Mouse (Mus musculus) cerebellum, adult 11 months (tissue): ENCODE measurements around the gene Gas2l1.
A peak's percentile ranks its signal among the peaks of the same experiment; 100 is the strongest.

Experiments
- DNase-seq: peaks from one replicate; pipeline ENCODE4 v3.0.0; 2022

The Gas2l1 gene

DNA sequence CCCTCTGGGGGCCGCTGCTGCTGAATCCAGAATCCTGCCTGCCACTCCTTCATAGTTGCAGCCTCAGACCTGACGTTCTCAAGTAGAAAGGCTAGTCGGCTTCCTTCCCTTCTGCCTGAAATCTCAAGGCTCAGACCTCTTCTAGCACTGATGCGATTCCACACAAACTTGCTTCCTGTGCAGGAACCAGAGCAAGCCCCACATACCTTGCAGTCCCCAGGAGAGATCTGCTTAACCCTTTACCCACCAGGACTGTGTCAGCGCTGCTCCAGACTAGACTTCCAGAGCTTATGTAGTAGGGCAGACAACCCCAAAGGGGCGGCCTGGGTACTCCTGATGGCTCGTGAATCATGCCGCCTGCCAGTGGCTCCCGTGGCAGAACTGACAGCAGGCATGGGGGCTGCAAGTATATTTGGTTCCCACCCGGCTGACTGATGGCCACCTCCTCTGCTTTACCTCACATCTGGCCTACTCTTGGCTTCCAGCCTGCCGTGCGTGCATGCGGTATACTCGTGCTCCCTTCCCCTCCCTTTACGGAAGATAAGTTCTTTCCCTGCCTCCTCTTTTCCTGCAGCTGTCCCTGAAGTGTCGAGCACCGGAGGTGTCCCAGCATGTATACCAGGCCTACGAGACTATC lies 23.9 kb downstream of the Gas2l1 start:
- DNase-seq, result no peak

DNA sequence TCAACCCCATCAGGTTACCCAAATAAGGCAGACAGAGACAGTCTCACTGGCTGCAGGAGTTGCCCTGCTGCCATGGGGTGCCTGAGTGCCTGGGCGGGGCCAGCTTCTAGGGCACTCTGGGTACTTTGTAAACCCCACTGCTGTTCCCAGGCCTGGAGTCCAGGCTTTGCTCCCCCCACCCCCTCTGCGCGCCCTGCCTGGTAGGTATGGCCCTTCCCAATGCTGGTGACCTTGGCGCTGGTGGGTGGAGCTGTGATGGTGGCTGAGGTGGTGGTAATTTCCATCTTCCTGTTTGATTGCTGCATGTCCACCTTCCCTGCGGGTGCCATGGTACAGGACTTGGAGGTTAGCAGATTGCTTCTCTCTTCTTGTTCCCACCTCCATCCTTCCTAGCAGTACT lies 24.5 kb downstream of the Gas2l1 start:
- no peak for DNase-seq

DNA sequence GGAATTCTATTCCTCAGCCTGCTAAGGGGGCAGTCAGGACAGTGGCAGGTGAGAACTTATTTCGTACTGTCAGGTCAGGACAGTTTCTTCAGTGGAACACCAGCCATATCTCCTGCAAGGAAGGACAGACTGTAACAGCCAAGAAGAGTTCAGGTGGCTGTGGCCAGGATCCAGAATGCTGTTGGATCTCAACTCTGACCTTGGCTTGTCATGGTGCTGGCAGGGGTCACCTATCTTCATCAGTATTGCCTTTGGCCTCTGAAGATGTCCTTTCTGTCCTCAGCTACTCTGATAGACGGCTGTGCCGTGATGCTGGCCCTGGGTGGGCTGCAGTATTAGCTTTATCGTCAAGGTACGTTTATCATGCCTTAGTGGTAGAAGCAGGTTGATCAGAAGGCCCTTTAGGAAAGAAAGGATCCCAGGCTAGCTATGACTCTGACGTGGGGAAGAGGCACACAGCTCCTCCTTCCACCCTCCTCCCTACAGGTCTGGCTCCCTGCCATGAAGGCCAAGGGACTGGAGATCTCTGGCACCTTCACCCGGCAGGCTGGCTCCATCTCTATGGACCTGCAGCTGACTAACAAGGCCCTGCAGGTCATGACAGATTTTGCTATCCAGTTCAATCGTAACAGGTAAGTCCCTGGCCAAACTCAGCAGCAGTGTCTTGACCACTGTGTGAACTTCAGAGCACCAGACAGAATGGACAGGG lies 27.8 kb downstream of the Gas2l1 start:
- DNase-seq, result peak; percentile 72

DNA sequence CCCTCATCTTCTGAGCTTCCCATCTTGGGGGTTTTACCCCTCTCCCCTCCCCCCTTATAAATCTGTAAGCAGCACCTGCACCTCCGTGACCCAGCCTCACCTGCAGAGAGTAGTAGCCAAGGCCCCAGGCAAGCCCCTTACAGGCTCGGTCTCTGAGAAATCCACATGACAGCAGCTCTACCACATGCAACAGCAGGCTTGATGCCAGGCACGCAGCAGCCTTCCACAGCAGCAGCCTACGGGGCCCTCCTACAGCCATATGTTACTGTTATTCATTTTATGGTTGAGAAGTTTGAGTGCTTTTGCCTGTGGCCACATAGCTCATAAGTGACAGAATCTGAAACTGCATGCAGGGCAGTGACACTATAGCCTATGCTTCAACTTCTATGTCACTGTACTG lies 29.7 kb downstream of the Gas2l1 start:
- DNase-seq, result no peak

DNA sequence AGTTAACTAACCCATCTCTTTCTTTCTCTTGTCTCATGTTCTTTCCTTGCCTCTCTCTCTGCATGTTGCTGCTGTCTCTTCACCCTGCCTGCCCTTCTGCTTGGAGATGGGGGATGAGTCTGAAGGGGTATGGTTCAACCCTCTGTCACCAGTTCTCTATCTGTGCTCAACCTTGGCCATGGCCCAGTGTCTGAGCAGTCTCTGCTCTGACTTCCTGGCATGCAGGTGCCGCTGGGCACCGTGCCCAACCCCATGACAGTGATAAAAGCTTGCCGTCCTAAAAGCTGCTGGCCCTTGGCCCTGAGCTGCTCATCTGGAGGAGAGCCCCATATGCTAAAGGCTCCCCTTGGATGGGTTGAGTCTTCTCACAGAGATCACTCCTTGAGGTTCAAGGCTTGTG lies 32.0 kb downstream of the Gas2l1 start:
- peak; percentile 65 for DNase-seq

DNA sequence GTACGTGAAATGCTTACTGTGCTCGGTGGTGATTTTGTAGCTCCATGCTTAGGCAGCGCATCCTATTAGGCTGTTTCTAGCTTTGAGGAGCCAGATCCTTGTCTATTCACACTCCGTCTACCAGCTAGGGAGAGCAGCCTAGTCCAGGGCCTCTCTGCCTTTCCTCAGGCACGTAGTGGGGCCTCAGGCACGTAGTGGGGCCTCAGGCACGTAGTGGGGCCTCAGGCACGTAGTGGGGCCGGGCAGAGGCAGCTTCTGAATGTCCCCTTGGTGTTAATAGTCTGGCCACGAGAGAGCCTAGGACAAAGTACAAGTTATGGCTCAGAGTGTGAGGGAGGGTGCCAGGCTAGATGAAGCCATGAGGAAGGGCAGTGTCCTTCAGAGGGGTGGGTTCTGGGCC lies 32.4 kb downstream of the Gas2l1 start:
- DNase-seq, result no peak

DNA sequence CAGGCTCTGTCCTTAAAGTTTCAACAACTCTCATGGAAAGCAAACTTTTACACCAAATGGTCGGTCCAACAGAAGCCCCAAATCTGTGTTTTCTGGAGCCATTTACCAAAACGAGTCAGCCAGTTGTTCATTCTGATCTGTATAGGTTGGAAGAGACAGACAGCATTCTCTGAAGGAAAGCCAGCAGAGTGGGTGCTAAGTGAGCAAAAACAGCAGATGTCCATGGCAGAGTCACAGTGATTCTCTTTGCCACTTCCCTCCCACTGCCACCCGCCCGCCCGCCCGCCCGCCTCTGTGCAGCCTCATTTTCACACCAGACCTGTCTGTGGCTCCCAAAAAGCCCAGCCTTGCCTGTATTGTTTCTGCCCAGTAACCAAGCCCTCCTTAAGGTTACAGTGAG lies 36.9 kb downstream of the Gas2l1 start:
- DNase-seq, result no peak

DNA sequence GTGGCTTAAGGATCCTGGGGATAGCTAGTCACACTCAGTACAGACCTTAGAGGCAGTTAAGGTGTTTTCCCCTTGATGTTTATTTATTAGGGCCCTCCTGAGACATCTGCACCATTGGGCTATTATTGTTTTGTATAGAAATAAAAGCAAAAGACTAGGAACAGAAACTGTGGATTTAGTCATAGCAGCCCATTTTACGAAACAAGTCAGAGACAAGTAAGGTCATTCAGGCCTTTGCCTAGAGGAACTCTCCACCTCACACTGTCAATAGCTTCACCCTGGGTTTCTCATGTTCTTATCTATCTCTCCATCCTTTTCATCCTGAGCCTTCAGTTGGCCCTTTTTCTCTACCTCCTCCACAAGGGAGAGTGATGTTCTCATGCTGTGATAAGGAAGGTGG lies 40.0 kb downstream of the Gas2l1 start:
- DNase-seq, result no peak

DNA sequence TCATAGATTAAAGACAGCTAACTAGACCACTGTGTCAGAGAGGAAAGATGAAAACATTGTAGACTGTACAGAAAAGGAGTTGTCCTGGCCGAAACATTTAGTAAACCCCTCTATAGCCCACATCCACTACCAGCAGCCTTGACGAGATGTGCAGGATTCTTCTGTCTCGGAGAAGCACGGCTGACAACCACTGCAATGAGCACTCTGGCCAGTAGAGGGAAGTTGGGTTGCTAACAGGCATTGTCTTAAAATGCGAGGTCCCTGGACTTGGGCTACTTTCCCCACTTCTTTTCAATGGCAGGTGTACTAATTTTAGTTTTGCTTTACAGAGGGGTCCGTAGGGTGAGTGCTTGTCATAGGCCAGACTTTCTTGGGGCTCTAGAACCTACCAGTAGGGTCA lies 47.6 kb downstream of the Gas2l1 start:
- DNase-seq, result no peak

DNA sequence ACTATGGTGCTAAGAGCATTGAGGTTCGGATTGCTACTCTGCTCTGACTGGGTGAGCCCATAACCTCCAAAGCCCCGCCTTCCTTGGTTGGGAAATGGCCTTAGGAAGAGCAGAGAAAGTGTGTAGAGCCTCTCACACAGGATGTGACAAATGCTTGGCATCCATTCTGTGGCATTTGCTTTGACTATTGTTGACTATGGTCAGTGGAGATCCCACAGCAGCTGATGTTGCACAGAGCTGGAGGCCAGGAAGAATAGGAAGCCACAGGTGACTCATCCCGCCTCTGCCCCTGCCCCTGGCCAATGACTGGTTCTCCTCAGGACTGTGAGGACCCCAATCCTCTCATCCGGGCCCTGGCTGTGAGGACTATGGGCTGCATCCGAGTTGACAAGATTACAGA lies 48.8 kb downstream of the Gas2l1 start:
- no peak for DNase-seq

DNA sequence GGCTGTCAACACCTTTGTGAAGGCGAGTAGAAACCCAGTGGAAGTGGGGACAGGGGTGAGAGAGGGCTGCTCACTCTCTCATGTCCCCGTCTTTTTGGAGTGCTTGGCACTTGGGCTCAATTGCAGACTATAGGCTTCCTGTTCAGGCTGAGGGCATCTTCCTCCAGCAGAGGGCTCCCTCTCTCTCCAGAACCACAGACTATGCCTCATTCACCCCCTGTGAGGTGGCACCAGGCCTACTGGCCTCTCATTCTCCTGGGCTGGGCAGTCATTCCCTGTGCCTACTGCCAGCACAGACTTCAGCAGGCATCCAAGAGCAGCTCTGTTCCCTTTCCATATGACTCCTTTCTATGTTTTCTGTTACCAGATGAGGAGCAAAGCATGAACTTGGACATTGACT lies 49.4 kb downstream of the Gas2l1 start:
- peak; percentile 91 for DNase-seq

DNA sequence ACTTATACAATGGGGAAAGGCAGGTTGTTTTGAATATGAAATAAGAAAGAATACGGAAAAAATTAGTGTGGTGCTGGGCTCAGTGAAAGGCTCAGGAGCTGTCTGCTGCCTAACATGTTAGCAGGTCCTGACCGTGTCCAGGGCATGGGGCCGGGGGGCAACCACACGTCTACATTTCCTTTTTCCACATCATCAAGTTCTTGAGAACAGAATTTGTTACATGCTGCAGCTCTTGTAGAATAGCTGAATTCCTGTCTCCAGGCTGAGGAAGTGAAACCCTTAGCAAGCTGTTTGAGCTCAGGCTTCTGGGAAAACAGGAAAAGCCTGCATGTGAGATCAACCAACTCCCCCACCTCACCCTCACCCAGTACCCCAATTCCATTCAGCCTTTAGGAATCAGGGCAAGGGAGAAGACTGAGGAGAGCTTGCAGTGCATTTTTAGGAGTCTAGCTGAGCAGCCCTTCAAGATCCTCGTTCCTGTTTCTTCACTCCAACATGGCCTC lies 52.9 kb downstream of the Gas2l1 start:
- DNase-seq, result no peak

DNA sequence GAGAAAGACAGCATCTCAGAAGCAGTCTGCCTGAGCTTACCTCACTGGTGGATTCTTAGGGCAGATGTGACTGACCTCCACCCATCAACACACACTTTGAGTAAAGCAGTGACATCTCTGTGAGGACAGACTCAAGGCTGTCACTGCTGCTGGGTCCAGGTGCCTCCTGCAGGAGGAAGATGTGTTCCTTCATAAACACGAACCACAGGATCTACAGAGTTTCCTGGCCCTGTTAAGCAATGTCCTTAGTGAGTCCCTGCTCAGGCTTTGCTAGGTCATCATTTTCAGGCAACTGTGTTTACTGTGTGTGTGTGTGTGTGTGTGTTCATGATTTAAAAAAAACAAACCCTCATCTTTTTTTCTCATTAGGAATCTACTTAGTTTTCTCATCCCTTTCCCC lies 53.6 kb downstream of the Gas2l1 start:
- no peak for DNase-seq

DNA sequence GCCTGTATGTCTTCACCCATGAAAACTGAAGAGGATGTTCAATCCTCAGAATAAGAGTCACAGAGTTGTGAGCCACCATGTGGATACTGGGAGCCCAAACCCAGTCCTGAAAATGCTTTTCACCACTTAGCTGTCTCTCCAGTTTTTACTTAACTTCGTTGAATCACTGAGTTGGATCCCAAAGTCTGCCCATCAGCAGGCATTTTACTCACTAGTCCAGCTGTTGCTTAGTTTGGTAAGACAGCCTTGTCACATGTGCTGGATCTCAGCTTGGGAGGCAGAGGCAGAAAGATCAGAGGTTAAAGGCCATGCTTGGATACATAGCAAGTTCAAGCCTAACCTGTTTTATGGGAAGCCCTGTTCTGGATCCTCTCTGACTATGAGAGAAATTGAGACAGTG lies 54.9 kb downstream of the Gas2l1 start:
- no peak for DNase-seq

DNA sequence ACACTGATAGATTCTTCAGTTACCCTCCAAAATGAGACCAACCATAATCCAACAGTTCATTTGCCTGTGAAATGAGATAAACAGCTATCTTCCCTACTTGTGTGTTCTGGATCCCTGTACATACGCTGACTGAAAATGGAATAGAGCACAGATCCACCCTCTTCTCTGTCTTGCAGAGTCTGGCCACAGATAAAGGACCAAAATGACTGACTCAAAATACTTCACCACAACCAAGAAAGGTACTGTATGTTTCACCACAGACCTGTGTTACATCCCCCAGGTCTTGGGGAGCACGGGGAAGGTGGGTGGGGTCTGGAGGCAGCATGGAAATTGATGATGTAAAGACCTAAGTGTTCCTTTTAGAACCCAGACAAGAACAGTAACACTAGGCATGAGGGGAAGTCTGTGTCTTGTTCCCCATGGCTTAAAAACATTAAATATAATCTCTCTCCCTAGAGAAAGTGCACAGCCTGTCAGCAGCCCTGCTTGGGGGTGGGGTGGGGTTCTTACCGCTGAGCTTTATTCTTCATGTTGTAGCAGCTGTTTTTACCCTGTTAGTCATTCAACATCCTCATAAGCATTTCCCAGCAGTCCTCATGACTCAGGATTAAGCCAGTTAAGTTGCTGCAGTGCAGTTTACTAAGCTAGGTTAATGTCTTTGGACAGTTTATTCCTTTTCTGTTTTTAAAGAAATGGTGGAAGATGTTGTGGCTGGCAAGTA lies 55.6 kb downstream of the Gas2l1 start:
- DNase-seq, result no peak

DNA sequence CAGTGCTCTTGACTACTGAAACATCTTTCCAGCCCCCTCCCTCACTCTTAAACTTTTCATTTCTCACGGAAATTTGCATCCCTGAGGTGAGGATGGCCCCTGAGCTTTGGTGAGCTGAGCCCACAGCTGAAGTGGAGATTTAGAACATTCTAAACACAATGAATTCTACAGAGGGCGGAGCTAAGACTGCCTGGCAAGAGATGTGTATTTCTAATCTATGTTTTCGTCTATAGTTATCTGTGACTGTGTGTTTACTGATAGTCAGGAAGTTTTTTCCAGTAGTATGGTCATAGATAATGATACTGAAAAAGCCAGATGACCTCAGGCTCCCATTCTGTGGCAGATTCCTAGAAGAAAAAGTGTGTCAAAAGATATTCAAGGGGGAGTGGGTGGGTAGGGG lies 56.3 kb downstream of the Gas2l1 start:
- no peak for DNase-seq

DNA sequence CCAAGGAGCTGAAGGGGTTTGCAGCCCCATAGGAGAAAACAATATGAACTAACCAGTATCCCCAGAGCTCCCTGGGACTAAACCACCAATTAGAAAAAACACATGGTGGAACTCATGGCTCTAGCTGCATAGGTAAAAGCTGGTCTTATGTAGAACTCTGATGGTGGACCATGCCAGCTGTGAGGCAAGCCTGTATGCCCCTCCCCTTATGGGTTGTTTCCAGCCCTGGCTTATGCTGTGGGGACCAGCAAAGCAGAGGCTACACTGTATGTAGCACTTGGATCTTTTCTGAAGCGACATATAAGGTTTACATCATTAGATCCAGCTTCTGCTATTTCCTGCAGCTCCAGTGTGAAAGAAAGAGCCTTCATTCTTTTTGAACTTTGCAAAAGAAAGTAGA lies 57.9 kb downstream of the Gas2l1 start:
- no peak for DNase-seq

DNA sequence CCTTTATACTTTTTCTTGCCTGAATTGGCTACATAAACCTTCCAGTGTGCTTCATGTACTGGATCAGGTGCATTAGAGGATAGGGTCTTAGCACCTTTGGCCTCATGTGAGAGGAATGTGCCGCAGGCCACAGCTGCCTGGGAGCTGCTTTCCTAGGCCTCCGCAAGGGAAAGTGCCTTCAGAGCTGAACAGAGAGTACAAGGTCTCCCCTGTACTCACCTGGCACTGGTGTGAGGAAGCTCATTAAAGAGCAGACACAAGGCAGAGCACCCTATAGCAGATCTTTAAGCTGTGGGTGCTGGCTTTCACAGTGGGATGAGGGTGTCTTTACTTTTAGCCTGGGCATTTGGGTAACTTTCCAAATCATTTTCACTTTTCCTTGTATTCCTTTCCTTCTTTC lies 59.6 kb downstream of the Gas2l1 start:
- DNase-seq, result no peak
